Mouse (Mus musculus): ENCODE measurements at regions not wholly inside any gene's neighbourhood (a gene's known extent, or its start where the extent isn't known, plus 50 kb on each side); places are given as distances from the start of the nearest gene placed in this dataset.

- no peak for TF ChIP-seq POLR2A (IDR thresholded peaks at IDR 0.05; ENCODE audit: extremely low read depth, insufficient read depth, low read length)
- no peak for TF ChIP-seq CTCF (IDR thresholded peaks at IDR 0.05; ENCODE audit: extremely low read depth, insufficient read depth, low read length)
Measured at GRCm38 (mm10) chr2:159625306-159625705, 708.7 kb downstream of the Gm826 start.

Data from cortical plate, adult 2 months (tissue).